Mouse (Mus musculus) liver, postnatal 0 days (tissue): ENCODE results near the gene Mitd1. TPM values are rescaled to one million over a fixed set of nuclear protein-coding genes. Genes with fewer than 3 reads are reported as not detected.

Experiments
- ATAC-seq: fragments of 200-750 bp; cut with Nextera tagmentation; 2 replicates; pipeline ENCODE4 v1.8.0; 2017; ENCODE audit warnings: mild to moderate bottlenecking, moderate library complexity
- DNase-seq: peaks from one replicate; pipeline ENCODE4 v3.0.0-alpha.2; 2016
- H3K27ac ChIP-seq: fragments of 300-500 bp; sonication (generic); 2 replicates; pipeline ENCODE4 v1.5.1; 2014; ENCODE audit warnings: antibody characterized with exemption, moderate library complexity, mild to moderate bottlenecking, low read depth
- H3K27me3 ChIP-seq: fragments of 300-500 bp; sonication (generic); 2 replicates; pipeline ENCODE4 v1.6.1; 2014; ENCODE audit warnings: low read length, control low read depth, mixed read lengths; ENCODE audit not compliant: insufficient read depth
- H3K36me3 ChIP-seq: fragments of 300-500 bp; sonication (generic); replicated peaks from 2 replicates; pipeline ENCODE4 v1.6.1; 2014; ENCODE audit warnings: mild to moderate bottlenecking, control low read depth, low read length, moderate library complexity, mixed read lengths; ENCODE audit not compliant: insufficient read depth
- H3K4me1 ChIP-seq: fragments of 300-500 bp; sonication (generic); 2 replicates; pipeline ENCODE4 v1.6.1; 2014; ENCODE audit warnings: antibody characterized with exemption, mild to moderate bottlenecking, control low read depth; ENCODE audit not compliant: insufficient read depth
- H3K4me2 ChIP-seq: fragments of 300-500 bp; sonication (generic); 2 replicates; pipeline ENCODE4 v1.6.1; 2014; ENCODE audit warnings: low read depth, mild to moderate bottlenecking, low read length, moderate library complexity, mixed read lengths
- H3K4me3 ChIP-seq: fragments of 300-500 bp; sonication (generic); 2 replicates; pipeline ENCODE4 v1.5.1; 2014; ENCODE audit warnings: low read depth, low read length
- H3K9ac ChIP-seq: fragments of 300-500 bp; sonication (generic); replicated peaks from 2 replicates; pipeline ENCODE4 v1.6.1; 2014; ENCODE audit warnings: mild to moderate bottlenecking, moderate library complexity
- H3K9me3 ChIP-seq: fragments of 300-500 bp; sonication (generic); 2 replicates; pipeline ENCODE4 v1.6.1; 2016; ENCODE audit warnings: mild to moderate bottlenecking, control low read depth, low read length, mixed read lengths
- CTCF ChIP-seq: sonication (generic); IDR thresholded peaks from 2 replicates; pipeline ENCODE4 v1.5.1; 2016; ENCODE audit warnings: antibody characterized with exemption, low read depth
- EP300 ChIP-seq: IDR thresholded peaks from 2 replicates; pipeline ENCODE4 v1.6.1; 2016; ENCODE audit warnings: antibody characterized with exemption, low read depth, mild to moderate bottlenecking
- WGBS: fragments of 180-500 bp; shearing (Covaris S2); extraction: QIAGEN DNeasy Blood & Tissue Kit; methylation state at CpG from one replicate; pipeline ENCODE4 v1.1.7; 2014; ENCODE audit not compliant: insufficient replicate concordance; 5-methylcytosine and 5-hydroxymethylcytosine counted together
- polyA plus RNA-seq: library from polyadenylated mRNA; unstranded; fragments of >200 nt; fragmentation: Nextera tagmentation; extraction: Ambion mirVana; gene quantifications from 2 replicates; pipeline ENCODE4 v1.2.1, GENCODE M21; 2015

Gene Mitd1
- polyA plus RNA-seq = 11.3 and 12.9 TPM in 2 replicates

DNA sequence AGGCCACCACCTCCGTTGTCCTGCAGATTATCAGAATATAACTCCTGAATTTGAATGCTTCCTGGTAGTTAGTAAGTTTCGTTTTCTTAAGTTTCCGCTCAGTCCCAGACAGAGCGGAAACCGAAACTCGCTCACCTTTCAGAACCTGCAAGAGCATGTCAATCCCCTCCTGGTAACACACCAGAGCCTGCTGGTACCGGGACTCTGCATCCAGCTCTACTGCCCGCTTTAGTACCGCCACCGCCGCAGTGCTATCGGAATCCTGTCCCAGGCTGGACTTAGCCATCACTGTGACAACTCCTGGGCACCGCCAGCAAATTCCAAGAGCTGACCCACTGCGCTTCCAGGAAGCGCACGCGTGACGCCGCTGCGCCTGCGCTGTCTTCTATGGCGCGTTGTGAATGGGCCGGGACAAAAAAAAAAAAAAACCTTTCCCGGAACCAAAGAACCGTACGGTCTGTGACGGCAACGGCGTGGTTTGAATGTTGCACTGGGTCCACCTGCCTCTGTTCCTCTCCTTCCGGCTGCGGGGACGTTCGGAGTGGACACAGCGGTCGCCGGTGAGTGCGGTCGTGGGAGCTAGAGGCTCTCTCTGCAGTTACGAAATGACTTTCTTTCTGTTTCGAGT is at the start of gene Mitd1, which contains the start of gene Mrpl30:
Gene Mitd1 (minus strand): TSS at position 387 of the 628 bp plus-strand sequence.
Gene Mrpl30 (plus strand): TSS at position 453 of the 628 bp plus-strand sequence.
- no peaks in the 10 kb centered on the region for H3K27me3 ChIP-seq
- under 1% methylated on average over 41 of the region's 41 CpGs for WGBS
- H3K4me1 ChIP-seq = peaks cover 19% of the 10 kb centered on the region

DNA sequence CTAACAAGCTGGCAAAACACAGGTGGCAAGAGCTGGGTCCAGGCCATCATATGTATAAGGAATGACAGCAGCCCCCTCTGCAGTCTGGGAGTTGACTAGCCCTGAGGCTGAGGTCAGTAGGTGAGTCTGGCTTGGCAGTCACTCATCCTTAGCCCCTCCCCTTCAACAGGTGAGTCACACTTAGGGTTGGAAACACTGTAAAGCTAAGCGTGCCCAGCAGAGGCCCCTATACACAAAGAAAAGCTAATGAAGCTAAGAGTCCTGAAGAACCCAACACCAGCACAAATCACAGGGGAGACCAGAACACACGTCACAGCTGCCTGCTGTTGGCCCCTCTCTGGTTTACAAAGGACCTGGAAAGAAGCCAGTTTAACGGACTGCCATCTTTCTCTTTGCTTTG is 41.6 kb upstream of the Mitd1 start:
- H3K4me1 ChIP-seq = no peaks in the 10 kb centered on the region
- DNase-seq (peak; percentile 36), ATAC-seq (peak; percentile 83)
- TF ChIP-seq EP300 (no peak), CTCF (peak; percentile 42)
- H3K4me2 ChIP-seq = no peak overlapping the region
- 31% methylated on average over 3 of the region's 3 CpGs for WGBS
- H3K9ac ChIP-seq = no peak overlapping the region
- H3K27me3 ChIP-seq = no peaks in the 10 kb centered on the region
- H3K27ac ChIP-seq = no peak overlapping the region
- H3K4me3 ChIP-seq = no peak overlapping the region
- no peaks in the 10 kb centered on the region for H3K9me3 ChIP-seq
- no peaks in the 10 kb centered on the region for H3K36me3 ChIP-seq

More for the DNA sequence above, at the start of gene Mitd1, which contains the start of gene Mrpl30:
- H3K9ac ChIP-seq = peak within 1 kb of the TSS; percentile 76
- no peaks in the 10 kb centered on the region for H3K9me3 ChIP-seq
- H3K36me3 ChIP-seq = peaks cover 13% of the 10 kb centered on the region
- peak within 1 kb of the TSS; percentile 80 for H3K4me3 ChIP-seq
- peak; percentile 92 for DNase-seq
- H3K4me2 ChIP-seq = peak within 1 kb of the TSS; percentile 78
- peak; percentile 93 for ATAC-seq
- peak within 1 kb of the TSS; percentile 88 for H3K27ac ChIP-seq
- TF ChIP-seq EP300 = peak; percentile 68
- TF ChIP-seq CTCF = no peak

DNA sequence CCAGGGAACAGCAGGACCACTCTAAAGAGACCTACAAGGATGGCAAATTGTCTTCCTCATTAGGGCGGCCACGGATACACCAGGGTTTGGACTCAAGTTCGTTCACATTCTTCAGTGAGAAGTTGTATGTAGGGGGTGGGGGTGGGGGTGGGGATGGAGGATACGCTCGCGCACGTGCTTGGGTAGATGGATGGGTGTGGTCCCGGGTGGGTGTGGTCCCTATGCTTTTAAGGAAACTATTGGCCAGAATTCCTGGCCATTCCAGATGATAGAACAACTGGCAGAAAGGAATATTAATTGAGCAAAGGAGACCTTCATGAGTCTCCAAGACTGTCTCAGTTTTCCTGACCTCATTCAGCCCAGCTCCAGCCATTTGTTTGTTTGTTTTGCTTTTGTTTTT is 35.8 kb upstream of the Mitd1 start:
- WGBS = 69% methylated on average over 8 of the region's 8 CpGs
- DNase-seq (no peak), ATAC-seq (no peak)
- Histone ChIP-seq H3K4me2 (no peak overlapping the region), H3K9ac (no peak overlapping the region), H3K4me1 (no peaks in the 10 kb centered on the region), H3K27me3 (no peaks in the 10 kb centered on the region), H3K9me3 (no peaks in the 10 kb centered on the region), H3K27ac (no peak overlapping the region), H3K36me3 (no peaks in the 10 kb centered on the region), H3K4me3 (no peak overlapping the region)
- TF ChIP-seq CTCF (no peak), EP300 (no peak)

DNA sequence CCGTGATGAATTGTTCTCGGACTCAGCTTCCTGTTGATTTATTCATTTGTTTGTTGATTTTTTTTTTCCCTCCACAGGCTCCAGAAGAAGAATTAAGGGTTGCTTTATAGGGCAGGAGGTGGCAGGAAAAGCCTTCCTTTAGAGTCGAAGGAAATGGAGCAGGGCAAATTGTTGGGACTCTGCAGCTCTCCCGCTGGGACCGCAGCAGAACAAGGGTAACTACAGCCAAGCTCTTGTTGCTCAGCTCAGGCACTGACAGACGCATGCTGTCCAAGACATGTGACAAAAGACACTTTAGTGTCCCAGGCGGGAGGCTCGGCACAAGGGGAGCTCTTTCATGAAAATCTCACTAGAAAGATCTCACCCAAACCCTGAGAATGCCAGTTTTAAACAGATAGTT is 32.3 kb upstream of the Mitd1 start:
- H3K4me1 ChIP-seq = no peaks in the 10 kb centered on the region
- no peaks in the 10 kb centered on the region for H3K36me3 ChIP-seq
- no peak overlapping the region for H3K4me2 ChIP-seq
- ATAC-seq = no peak
- TF ChIP-seq CTCF = no peak
- no peak for TF ChIP-seq EP300
- WGBS = 52% methylated on average over 8 of the region's 8 CpGs
- no peak overlapping the region for H3K27ac ChIP-seq
- H3K27me3 ChIP-seq = no peaks in the 10 kb centered on the region
- H3K9me3 ChIP-seq = no peaks in the 10 kb centered on the region
- H3K9ac ChIP-seq = no peak overlapping the region
- H3K4me3 ChIP-seq = no peak overlapping the region
- no peak for DNase-seq

DNA sequence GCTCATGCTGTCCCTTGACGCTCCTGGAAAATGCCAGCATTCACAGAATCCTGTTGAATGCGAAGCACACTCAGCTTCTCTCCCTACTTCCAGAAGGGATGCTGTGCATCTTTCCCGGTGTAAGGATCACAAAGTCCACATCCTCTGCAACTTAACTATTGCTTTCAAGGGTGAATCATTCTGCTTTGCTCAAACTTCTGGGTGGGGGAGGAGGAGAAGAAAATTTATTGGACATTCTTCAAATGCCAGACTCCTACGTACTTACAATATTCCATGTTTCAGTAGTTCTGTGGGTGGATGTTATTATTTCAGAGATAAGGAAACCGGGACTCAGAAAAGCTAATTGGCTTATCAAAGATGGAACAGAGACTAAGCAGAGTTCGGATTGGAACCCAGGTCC is 27.9 kb upstream of the Mitd1 start:
- H3K4me1 ChIP-seq = no peaks in the 10 kb centered on the region
- 71% methylated on average over 6 of the region's 6 CpGs for WGBS
- no peaks in the 10 kb centered on the region for H3K9me3 ChIP-seq
- no peak overlapping the region for H3K4me3 ChIP-seq
- H3K9ac ChIP-seq = no peak overlapping the region
- H3K27ac ChIP-seq = no peak overlapping the region
- DNase-seq = no peak
- H3K36me3 ChIP-seq = no peaks in the 10 kb centered on the region
- H3K27me3 ChIP-seq = no peaks in the 10 kb centered on the region
- no peak for ATAC-seq
- no peak overlapping the region for H3K4me2 ChIP-seq
- TF ChIP-seq CTCF = no peak
- no peak for TF ChIP-seq EP300

DNA sequence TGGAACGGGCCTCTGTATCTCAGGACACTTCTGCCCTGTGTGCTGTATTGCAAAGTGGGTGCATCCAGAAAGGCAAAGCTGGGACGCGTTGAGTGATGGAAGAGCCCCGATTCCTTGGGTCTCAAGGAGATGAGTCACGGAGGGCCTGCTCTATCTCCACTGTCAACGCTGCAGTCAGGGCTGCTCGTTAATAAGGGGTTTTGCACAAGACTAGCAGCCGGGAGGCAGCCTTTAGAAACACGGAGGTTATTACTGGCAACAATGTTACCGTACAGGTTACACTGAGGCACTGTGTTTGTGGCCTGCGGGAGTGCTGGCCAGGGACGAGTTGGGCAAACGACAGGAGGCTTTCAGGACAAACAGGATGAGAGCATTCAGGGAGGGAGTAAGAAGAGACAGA is 27.5 kb upstream of the Mitd1 start:
- WGBS = 72% methylated on average over 13 of the region's 13 CpGs
- Histone ChIP-seq H3K27ac (no peak overlapping the region), H3K36me3 (no peaks in the 10 kb centered on the region), H3K4me1 (no peaks in the 10 kb centered on the region), H3K9me3 (no peaks in the 10 kb centered on the region), H3K27me3 (no peaks in the 10 kb centered on the region), H3K9ac (no peak overlapping the region), H3K4me2 (no peak overlapping the region), H3K4me3 (no peak overlapping the region)
- no peak for ATAC-seq
- no peak for DNase-seq
- TF ChIP-seq CTCF (no peak), EP300 (no peak)

DNA sequence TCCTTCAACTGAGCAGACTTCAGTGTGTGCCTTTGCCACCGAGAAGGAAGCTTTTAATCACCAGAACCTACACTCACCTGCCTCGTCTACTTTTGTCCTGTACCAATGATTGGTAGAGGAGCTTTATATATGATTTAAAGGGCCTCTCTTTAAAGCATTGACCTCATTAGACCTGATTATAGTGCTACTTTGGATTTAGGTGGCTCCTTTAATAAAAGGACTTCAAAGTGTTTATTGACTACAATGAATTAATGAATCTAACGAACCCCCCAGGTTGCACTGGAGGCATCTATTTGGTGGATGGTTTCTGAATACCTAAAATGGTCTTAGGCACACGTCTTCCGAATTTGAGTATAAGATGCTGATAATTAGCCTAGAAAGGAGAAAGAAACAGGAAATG is 26.2 kb upstream of the Mitd1 start, which contains the start of gene Lyg2:
Gene Lyg2 (minus strand): TSS at position 101 of the 400 bp plus-strand sequence.
- Histone ChIP-seq H3K27ac (no peak within 1 kb of the TSS), H3K36me3 (no peaks in the 10 kb centered on the region), H3K9me3 (no peaks in the 10 kb centered on the region), H3K9ac (no peak within 1 kb of the TSS), H3K4me2 (no peak within 1 kb of the TSS), H3K4me3 (no peak within 1 kb of the TSS), H3K4me1 (no peaks in the 10 kb centered on the region), H3K27me3 (no peaks in the 10 kb centered on the region)
- WGBS = 68% methylated on average over 5 of the region's 5 CpGs
- no peak for TF ChIP-seq EP300
- ATAC-seq (no peak), DNase-seq (no peak)
